Mouse (Mus musculus) small intestine, adult 2 months (tissue): ENCODE data around the gene Pdcd5.

Experiments used
- CTCF ChIP-seq: fragments of 200-500 bp; IDR thresholded peaks from 2 replicates; pipeline ENCODE4 v1.5.1; 2012; ENCODE audit warnings: low read depth, mild to moderate bottlenecking, control low read depth, inconsistent platforms, low read length, moderate library complexity, mixed read lengths; ENCODE audit not compliant: insufficient replicate concordance, insufficient read length; ENCODE audit errors: extremely low read depth
- POLR2A ChIP-seq: fragments of 200-500 bp; IDR thresholded peaks from 2 replicates; pipeline ENCODE4 v1.6.1; 2012; ENCODE audit warnings: low read depth, mild to moderate bottlenecking, control low read depth, inconsistent platforms, low read length, moderate library complexity

GRCm38 (mm10) chr7:35601106-35601505, 46.2 kb downstream of the Pdcd5 start:
- TF ChIP-seq POLR2A (no peak), CTCF (no peak)
